Mouse (Mus musculus) embryonic fibroblast, embryonic 13.5 days (primary cell): Measurements from ENCODE around the gene Zscan20.

ENCODE experiments used
- CTCF ChIP-seq: IDR thresholded peaks from 2 replicates; pipeline ENCODE4 v1.5.1; 2011; ENCODE audit warnings: mild to moderate bottlenecking, control low read depth, low read length, moderate library complexity, borderline replicate concordance; ENCODE audit not compliant: insufficient read depth
- POLR2A ChIP-seq: IDR thresholded peaks from 2 replicates; pipeline ENCODE4 v1.6.1; 2011; ENCODE audit warnings: low read depth, mild to moderate bottlenecking, control low read depth, low read length, moderate library complexity

- no peak for TF ChIP-seq CTCF
- no peak for TF ChIP-seq POLR2A
Measured at GRCm38 (mm10) chr4:128618246-128618911, 8.5 kb upstream of the Zscan20 start, which contains the start of gene Tlr12.
